Mouse (Mus musculus): Measurements from ENCODE around the gene Cntrob. TPM values are rescaled to one million over a fixed set of nuclear protein-coding genes. Genes with fewer than 3 reads are reported as not detected.

The Cntrob gene
- polyA plus RNA-seq, 1 experiment = 17.6 TPM

- Histone ChIP-seq H3K27ac (ENCODE audit: insufficient read depth, low read length) (peak overlapping the region; percentile 71), H3K4me1 (ENCODE audit: control insufficient read depth, insufficient read depth, low read length) (peaks cover 24% of the 10 kb centered on the region), H3K4me3 (ENCODE audit: insufficient read depth, low read length) (no peak overlapping the region)
- TF ChIP-seq CTCF (IDR thresholded peaks at IDR 0.05; ENCODE audit: borderline replicate concordance, insufficient read depth, low read length) (no peak), POLR2A (IDR thresholded peaks at IDR 0.05; ENCODE audit: low read depth, low read length) (no peak)
These were observed 65.8 kb downstream of the Cntrob start for GRCm38 (mm10) chr11:69257807-69258206.

- Histone ChIP-seq H3K4me1 (ENCODE audit: control insufficient read depth, insufficient read depth, low read length) (peaks cover 26% of the 10 kb centered on the region), H3K4me3 (ENCODE audit: insufficient read depth, low read length) (no peak overlapping the region), H3K27ac (ENCODE audit: insufficient read depth, low read length) (peak overlapping the region; percentile 71)
- TF ChIP-seq POLR2A (IDR thresholded peaks at IDR 0.05; ENCODE audit: low read depth, low read length) (no peak), CTCF (IDR thresholded peaks at IDR 0.05; ENCODE audit: borderline replicate concordance, insufficient read depth, low read length) (no peak)
These were observed 66.5 kb downstream of the Cntrob start for GRCm38 (mm10) chr11:69257072-69257471.

DNA sequence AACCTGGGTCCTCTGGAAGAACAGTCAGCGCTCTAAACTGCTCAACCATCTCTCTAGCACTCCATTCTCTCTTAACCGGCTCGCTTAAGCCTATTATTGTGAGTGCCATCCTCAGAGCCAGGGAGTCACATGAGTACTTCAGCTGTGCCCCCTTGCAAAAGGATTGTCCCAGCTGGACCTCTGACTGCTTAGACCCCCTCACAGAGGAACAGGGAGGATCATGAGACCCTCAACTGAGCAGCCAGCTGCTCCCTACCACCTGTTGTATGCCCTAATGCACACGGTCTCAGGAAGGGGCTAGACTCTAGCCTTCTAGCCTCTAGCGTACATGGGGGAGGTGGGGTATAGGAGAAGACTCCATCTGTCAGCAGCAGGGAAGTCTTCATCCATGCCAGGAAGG lies 68.8 kb downstream of the Cntrob start:
- Histone ChIP-seq H3K4me3 (ENCODE audit: insufficient read depth, low read length) (no peak overlapping the region), H3K27ac (ENCODE audit: insufficient read depth, low read length) (no peak overlapping the region), H3K4me1 (ENCODE audit: control insufficient read depth, insufficient read depth, low read length) (peaks cover 25% of the 10 kb centered on the region)
- no peak for TF ChIP-seq CTCF (IDR thresholded peaks at IDR 0.05; ENCODE audit: borderline replicate concordance, insufficient read depth, low read length)
- TF ChIP-seq POLR2A (IDR thresholded peaks at IDR 0.05; ENCODE audit: low read depth, low read length) = no peak

GRCm38 (mm10) chr11:69253131-69253530 lies 70.4 kb downstream of the Cntrob start:
- TF ChIP-seq CTCF (IDR thresholded peaks at IDR 0.05; ENCODE audit: borderline replicate concordance, insufficient read depth, low read length) (no peak), POLR2A (IDR thresholded peaks at IDR 0.05; ENCODE audit: low read depth, low read length) (no peak)
- peaks cover 18% of the 10 kb centered on the region for H3K4me1 ChIP-seq (ENCODE audit: control insufficient read depth, insufficient read depth, low read length)
- no peak overlapping the region for H3K4me3 ChIP-seq (ENCODE audit: insufficient read depth, low read length)
- H3K27ac ChIP-seq (ENCODE audit: insufficient read depth, low read length) = peak overlapping the region; percentile 95

DNA sequence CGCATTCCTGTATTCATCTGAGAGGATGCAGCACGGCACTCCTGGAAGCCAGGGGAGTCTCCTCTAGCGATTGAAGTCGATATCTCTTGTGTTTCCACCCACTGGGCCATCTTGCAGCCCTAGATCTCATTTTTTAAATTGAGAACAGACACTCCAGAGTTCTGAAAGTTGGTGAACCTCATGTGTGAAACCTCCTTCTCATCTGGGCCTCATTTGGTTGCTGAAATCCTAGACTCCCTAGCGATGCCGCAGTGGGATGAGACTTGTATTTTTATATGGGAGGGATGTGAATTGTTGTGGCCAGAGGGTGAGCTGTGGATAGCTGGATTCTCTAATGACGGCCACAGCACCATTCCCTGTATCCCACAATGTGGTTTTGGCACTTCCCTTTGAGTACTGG lies 71.6 kb downstream of the Cntrob start:
- no peak for TF ChIP-seq CTCF (IDR thresholded peaks at IDR 0.05; ENCODE audit: borderline replicate concordance, insufficient read depth, low read length)
- TF ChIP-seq POLR2A (IDR thresholded peaks at IDR 0.05; ENCODE audit: low read depth, low read length) = no peak
- Histone ChIP-seq H3K4me3 (ENCODE audit: insufficient read depth, low read length) (no peak overlapping the region), H3K4me1 (ENCODE audit: control insufficient read depth, insufficient read depth, low read length) (peaks cover 18% of the 10 kb centered on the region), H3K27ac (ENCODE audit: insufficient read depth, low read length) (peak overlapping the region; percentile 68)

DNA sequence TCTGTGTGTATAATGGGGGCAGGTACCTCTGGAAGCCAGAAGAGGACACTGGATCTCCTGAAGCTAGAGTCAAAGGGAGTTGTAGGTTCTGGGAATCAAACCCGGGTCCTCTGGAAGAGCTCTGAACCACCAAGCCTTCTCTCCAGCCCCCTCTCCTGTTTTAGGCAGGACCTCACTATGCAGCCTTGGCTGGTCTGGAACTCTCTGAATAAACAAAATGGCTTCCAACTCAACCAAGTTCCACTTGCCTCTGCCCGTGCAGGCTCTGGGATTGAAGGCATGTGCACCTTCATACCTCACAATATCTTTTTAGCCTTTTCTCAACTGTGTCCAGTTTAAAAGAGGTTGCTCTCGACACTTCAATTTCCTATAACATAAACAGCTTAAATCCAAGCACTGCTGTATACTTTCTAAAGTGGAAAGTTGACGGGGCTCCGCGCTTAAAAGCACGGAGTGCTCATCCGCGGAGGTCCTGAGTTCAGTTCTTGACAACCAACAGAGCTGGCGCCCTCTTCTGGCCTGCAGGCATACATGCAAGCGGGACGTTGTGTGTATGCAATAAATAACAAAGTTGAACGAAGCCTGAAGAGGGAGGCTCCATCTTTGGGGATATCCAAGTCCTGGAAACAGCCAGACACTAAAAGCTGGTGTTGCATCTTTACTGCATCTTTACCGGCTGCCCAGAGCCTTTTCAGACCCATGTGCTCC lies 72.3 kb downstream of the Cntrob start:
- Histone ChIP-seq H3K27ac (ENCODE audit: insufficient read depth, low read length) (peak overlapping the region; percentile 68; the same call in 1 of the 2 replicates), H3K4me3 (ENCODE audit: insufficient read depth, low read length) (no peak overlapping the region), H3K4me1 (ENCODE audit: control insufficient read depth, insufficient read depth, low read length) (peaks cover 14% of the 10 kb centered on the region)
- TF ChIP-seq CTCF (IDR thresholded peaks at IDR 0.05; ENCODE audit: borderline replicate concordance, insufficient read depth, low read length) (peak; percentile 49; the same call in 1 of the 2 replicates), POLR2A (IDR thresholded peaks at IDR 0.05; ENCODE audit: low read depth, low read length) (no peak)

GRCm38 (mm10) chr11:69250106-69250505 lies 73.5 kb downstream of the Cntrob start:
- no peak for TF ChIP-seq CTCF (IDR thresholded peaks at IDR 0.05; ENCODE audit: borderline replicate concordance, insufficient read depth, low read length)
- no peak for TF ChIP-seq POLR2A (IDR thresholded peaks at IDR 0.05; ENCODE audit: low read depth, low read length)
- no peak overlapping the region for H3K27ac ChIP-seq (ENCODE audit: insufficient read depth, low read length)
- H3K4me3 ChIP-seq (ENCODE audit: insufficient read depth, low read length) = no peak overlapping the region
- peaks cover 17% of the 10 kb centered on the region for H3K4me1 ChIP-seq (ENCODE audit: control insufficient read depth, insufficient read depth, low read length)

Other genes with a start within 250 kb of the Cntrob start
- gene Vamp2, start 235.3 kb downstream of the Cntrob start, polyA plus RNA-seq (2011; ENCODE audit: insufficient read length, low read depth, missing spikeins) = 51.1 and 58.3 TPM in 2 replicates
- gene Per1, start 228.6 kb downstream of the Cntrob start, polyA plus RNA-seq (2011; ENCODE audit: insufficient read length, low read depth, missing spikeins) = 23.1 and 30.9 TPM in 2 replicates
- gene Hes7, start 203.4 kb downstream of the Cntrob start, polyA plus RNA-seq (2011; ENCODE audit: insufficient read length, low read depth, missing spikeins) = not detected in 2 replicates
- 0.88 and 1.1 TPM in 2 replicates for gene 9130213A22Rik, start 201.2 kb downstream of the Cntrob start, polyA plus RNA-seq (2011; ENCODE audit: insufficient read length, low read depth, missing spikeins)
- 0.27 TPM in 1 of 2 replicates, not detected in the other for gene Aloxe3, start 197.9 kb downstream of the Cntrob start, polyA plus RNA-seq (2011; ENCODE audit: insufficient read length, low read depth, missing spikeins)
- not detected in 2 replicates for gene Alox12b, start 166.8 kb downstream of the Cntrob start, polyA plus RNA-seq (2011; ENCODE audit: insufficient read length, low read depth, missing spikeins)
- not detected in 2 replicates for gene Alox8, start 125.9 kb downstream of the Cntrob start, polyA plus RNA-seq (2011; ENCODE audit: insufficient read length, low read depth, missing spikeins)
- 0.12 TPM in 1 of 2 replicates, not detected in the other for gene Gucy2e, start 86.7 kb downstream of the Cntrob start, polyA plus RNA-seq (2011; ENCODE audit: insufficient read length, low read depth, missing spikeins)
- gene Trappc1, start 205 bp upstream of the Cntrob start, polyA plus RNA-seq (2011; ENCODE audit: insufficient read length, low read depth, missing spikeins) = 92.9 and 121 TPM in 2 replicates
- 2.1 and 2.9 TPM in 2 replicates for gene Kcnab3, start 2.5 kb upstream of the Cntrob start, polyA plus RNA-seq (2011; ENCODE audit: insufficient read length, low read depth, missing spikeins)
- gene Rnf227, start 16.7 kb upstream of the Cntrob start, polyA plus RNA-seq (2011; ENCODE audit: insufficient read length, low read depth, missing spikeins) = 1.7 and 4.4 TPM in 2 replicates
- 175 and 199 TPM in 2 replicates for gene Chd3, start 45.6 kb upstream of the Cntrob start, polyA plus RNA-seq (2011; ENCODE audit: insufficient read length, low read depth, missing spikeins)
- gene Naa38, start 71.7 kb upstream of the Cntrob start, polyA plus RNA-seq (2011; ENCODE audit: insufficient read length, low read depth, missing spikeins) = 75.6 and 81.1 TPM in 2 replicates
- 51.0 and 51.7 TPM in 2 replicates for gene Cyb5d1, start 71.9 kb upstream of the Cntrob start, polyA plus RNA-seq (2011; ENCODE audit: insufficient read length, low read depth, missing spikeins)
- 9.1 and 10.3 TPM in 2 replicates for gene Tmem88, start 74.5 kb upstream of the Cntrob start, polyA plus RNA-seq (2011; ENCODE audit: insufficient read length, low read depth, missing spikeins)
- 31.8 and 33.4 TPM in 2 replicates for gene Kdm6b, start 89.9 kb upstream of the Cntrob start, polyA plus RNA-seq (2011; ENCODE audit: insufficient read length, low read depth, missing spikeins)
- 0.21 TPM in 1 of 2 replicates, not detected in the other for gene Dnah2, start 225.3 kb upstream of the Cntrob start, polyA plus RNA-seq (2011; ENCODE audit: insufficient read length, low read depth, missing spikeins)
- gene Efnb3, start 236.4 kb upstream of the Cntrob start, polyA plus RNA-seq (2011; ENCODE audit: insufficient read length, low read depth, missing spikeins) = 0.45 and 2.6 TPM in 2 replicates

Measured in embryonic fibroblast, embryonic 13.5 days (primary cell).